Mouse (Mus musculus) kidney, adult 8-10 months (tissue): Measurements from ENCODE around the gene Sh3gl1.

ENCODE experiments used
- DNase-seq, 2 experiments: peaks; one replicate each; pipeline ENCODE4 v3.0.0; 2022

Gene Sh3gl1

DNA sequence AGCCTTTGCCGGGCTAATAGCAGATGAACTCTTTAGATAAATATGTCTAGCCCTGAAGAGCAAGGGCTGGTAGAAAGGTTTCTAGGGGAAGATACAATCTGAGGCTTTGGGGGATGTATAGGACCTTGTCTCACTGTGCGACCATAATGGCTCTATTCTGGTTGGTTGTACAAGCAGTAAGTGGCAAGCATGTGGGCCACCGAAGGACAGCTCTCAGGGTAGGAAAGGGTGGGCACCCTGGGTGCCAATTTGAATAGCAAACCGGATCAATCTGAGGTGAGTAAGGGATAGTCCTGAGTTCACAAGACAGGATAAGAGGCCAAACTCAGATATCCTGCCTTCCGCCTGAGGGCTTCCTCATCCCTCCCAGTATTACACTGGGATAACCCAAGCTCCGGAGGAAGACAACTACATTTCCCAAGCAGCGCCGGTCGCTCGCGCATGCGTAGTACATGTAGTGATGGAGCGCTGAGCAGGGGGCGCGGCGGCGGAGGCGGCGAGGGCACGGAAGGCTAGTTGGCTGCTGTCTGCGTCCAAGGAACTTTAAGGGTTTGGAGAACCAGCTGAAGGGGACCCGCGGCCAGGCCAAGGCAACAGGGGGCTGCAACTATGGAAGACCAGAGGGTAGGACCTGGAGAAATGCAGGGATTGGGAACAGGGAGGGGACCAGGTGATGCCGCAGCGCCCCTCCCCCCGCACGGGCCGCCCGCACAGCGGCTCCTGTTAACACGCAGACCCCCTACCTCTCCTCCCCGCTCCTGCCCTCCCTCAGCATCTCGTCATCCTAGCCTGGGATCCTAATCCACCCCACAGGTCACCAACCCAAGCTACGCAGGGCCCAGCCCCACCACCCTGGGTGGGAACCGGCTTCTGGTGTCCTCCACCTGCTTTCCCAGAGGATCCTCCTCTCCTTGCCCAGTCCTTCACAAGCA, 50.1 kb downstream of the Sh3gl1 start, which contains the start of gene Fsd1:
TSS of gene Fsd1 (plus strand) at position 480 of the 932 bp plus-strand sequence.
- DNase-seq, result no peak

GRCm38 (mm10) chr17:55977301-55977700, 59.1 kb downstream of the Sh3gl1 start:
- DNase-seq, result no peak

- DNase-seq, result peak; percentile 68 to 84
Measured at GRCm38 (mm10) chr17:55976255-55976862, 60.1 kb downstream of the Sh3gl1 start.

GRCm38 (mm10) chr17:55971453-55971852, 65.0 kb downstream of the Sh3gl1 start:
- no peak for DNase-seq

DNA sequence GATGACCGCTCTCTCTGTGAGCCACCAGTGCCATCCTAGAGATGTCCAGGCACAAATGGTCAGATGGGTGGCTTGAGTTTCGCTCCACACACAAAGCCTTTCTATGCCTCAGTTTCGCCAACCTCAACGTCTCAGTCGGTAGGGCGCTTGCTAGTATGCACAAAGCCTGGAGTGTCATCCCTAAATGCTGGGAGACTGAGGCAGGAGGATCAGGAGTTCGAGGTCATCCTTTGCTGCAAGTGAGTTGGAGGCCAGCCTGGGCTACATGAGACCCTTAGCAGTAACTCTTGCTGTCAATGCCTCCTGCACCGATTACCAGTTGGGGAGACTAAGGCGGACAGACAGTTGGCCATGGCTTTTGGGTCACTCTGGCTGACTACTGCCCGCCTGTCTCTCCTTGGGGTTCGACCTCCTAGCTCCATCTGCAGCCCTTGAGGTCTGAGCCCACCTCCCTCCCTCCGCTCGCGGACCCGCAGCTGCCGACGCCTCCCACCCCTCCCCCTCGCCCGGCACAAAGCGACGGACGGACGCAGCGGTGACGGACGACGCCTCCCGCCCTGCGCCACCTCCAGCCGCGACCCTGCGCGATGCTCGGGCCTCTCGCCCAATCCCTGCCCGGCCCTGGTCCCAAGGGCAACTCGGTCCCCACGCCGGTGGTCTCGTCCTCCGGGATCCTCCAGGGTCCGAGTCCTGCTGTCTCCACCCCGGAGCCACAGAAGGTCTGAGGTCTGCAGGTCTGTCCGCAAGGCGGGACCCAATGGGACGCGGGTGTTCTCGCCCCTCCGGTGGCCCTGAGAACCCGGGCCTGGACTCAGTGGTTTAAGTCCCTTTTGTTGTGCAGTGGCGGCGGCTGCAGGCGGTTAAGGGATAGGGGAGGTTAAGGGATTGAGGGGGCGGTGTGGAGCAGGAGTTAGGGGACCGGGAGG, 66.2 kb downstream of the Sh3gl1 start, which contains the start of gene Shd:
TSS of gene Shd (plus strand) at position 502 of the 926 bp plus-strand sequence.
- no peak for DNase-seq

DNA sequence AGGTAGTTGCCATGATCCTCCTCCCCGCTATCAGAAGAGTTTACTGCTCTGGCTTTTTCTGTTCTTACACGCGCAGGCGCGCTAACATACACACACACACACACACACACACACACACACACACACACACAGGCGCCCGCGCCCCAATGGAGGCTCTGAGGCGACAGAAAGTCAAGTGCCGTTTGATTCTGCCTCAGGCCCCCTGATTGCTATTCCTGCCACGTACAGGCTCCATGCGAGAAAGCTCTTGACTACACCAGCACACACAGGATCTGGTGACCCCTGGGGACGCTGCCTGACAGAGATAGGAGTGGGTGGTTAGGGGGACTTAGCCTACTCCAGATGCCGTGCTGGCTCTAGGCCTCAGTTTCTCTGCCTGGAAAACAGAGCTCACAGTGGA, 66.9 kb downstream of the Sh3gl1 start:
- peak; percentile 33 to 61 for DNase-seq

GRCm38 (mm10) chr17:55968210-55968609, 68.2 kb downstream of the Sh3gl1 start:
- no peak for DNase-seq

GRCm38 (mm10) chr17:55967186-55967585, 69.2 kb downstream of the Sh3gl1 start:
- no peak for DNase-seq
